Comparison of ENCODE assay signal across 22 mouse cellular contexts in genomic region chr12:58027796-58028195, GRCm38 (mm10).
"Had no signal": no experiment of that assay in that cellular context is flagged by ENCODE, and none has a peak within 500 bp of the region (broad histone marks: within the 10 kb centered on the region; RNA-seq: fewer than 3 reads in every experiment).

No protein-coding gene starts in this region.

- H3K4me1 ChIP-seq: limb, embryonic 15.5 days; lung, embryonic 15.5 days; megakaryocyte, embryonic 14.5 days; midbrain, embryonic 10.5 days; midbrain, embryonic 13.5 days; neural tube, embryonic 13.5 days had no signal

- H3K9ac ChIP-seq: limb, embryonic 15.5 days; liver, embryonic 14.5 days; liver, postnatal 0 days; lung, embryonic 15.5 days; midbrain, embryonic 13.5 days; neural tube, embryonic 13.5 days had no signal

- DNase-seq: kidney, postnatal 25 days; layer of hippocampus, adult 9-11 months; left cerebral cortex, postnatal 4 days; liver, postnatal 0 days; lung, postnatal 10 days; lung, postnatal 36 days; retina, postnatal 1 day; thymus, adult 18-20 months; thymus, postnatal 36 days had no signal

- H3K4me3 ChIP-seq: layer of hippocampus, adult 2 months; left cerebral cortex, adult 2 months; limb, embryonic 15.5 days; lung, embryonic 15.5 days; megakaryocyte, embryonic 14.5 days; midbrain, embryonic 10.5 days; midbrain, embryonic 13.5 days; myocyte; neural tube, embryonic 13.5 days had no signal

- H3K4me2 ChIP-seq: limb, embryonic 15.5 days; liver, embryonic 11.5 days; lung, embryonic 15.5 days; midbrain, embryonic 13.5 days; neural tube, embryonic 13.5 days had no signal

- ATAC-seq: liver, postnatal 0 days; midbrain, embryonic 13.5 days; midbrain, embryonic 16.5 days had no signal

- H3K9me3 ChIP-seq: limb, embryonic 15.5 days; lung, embryonic 15.5 days; megakaryocyte, embryonic 14.5 days; midbrain, embryonic 10.5 days; midbrain, embryonic 13.5 days; neural tube, embryonic 13.5 days had no signal

- H3K27ac ChIP-seq: kidney, postnatal 0 days; layer of hippocampus, adult 2 months; left cerebral cortex, adult 2 months; limb, embryonic 15.5 days; liver, embryonic 14.5 days; lung, embryonic 15.5 days; midbrain, embryonic 10.5 days; midbrain, embryonic 13.5 days; neural tube, embryonic 13.5 days had no signal

- H3K36me3 ChIP-seq: limb, embryonic 15.5 days; lung, embryonic 15.5 days; midbrain, embryonic 10.5 days; midbrain, embryonic 13.5 days; neural tube, embryonic 13.5 days had no signal

- H3K27me3 ChIP-seq: limb, embryonic 15.5 days; lung, embryonic 15.5 days; megakaryocyte, embryonic 14.5 days; midbrain, embryonic 13.5 days; neural tube, embryonic 13.5 days had no signal
